Mouse (Mus musculus) gastrocnemius, postnatal 36 days (tissue): ENCODE measurements around the gene Mtfr1l. TPM values are rescaled to one million over a fixed set of nuclear protein-coding genes. Genes with fewer than 3 reads are reported as not detected.
"Not testable (repeated sequence)": the region's sequence is repeated elsewhere in the genome, so short reads cannot be mapped to it uniquely, and the experiment has no call there.

ENCODE experiments used
- DNase-seq, 2 experiments: peaks; one replicate each; pipeline ENCODE4 v3.0.0; 2022
- intact Hi-C: fragments of 180-260 bp; cut with DNase I; formaldehyde crosslinking; loops from one replicate; pipeline ENCODE4 v1.15.1; 2025
- total RNA-seq, 2 experiments: library from RNA; stranded (reverse); gene quantifications; 2 replicates each; pipeline ENCODE4 v1.2.3; 2021

The Mtfr1l gene
- total RNA-seq, 2 experiments from 2014 or later: 124 to 130 TPM

GRCm38 (mm10) chr4:134523447-134523846 is 11.7 kb downstream of the Mtfr1l start:
- intact Hi-C loops: no loop called here
- no peak for DNase-seq

DNA sequence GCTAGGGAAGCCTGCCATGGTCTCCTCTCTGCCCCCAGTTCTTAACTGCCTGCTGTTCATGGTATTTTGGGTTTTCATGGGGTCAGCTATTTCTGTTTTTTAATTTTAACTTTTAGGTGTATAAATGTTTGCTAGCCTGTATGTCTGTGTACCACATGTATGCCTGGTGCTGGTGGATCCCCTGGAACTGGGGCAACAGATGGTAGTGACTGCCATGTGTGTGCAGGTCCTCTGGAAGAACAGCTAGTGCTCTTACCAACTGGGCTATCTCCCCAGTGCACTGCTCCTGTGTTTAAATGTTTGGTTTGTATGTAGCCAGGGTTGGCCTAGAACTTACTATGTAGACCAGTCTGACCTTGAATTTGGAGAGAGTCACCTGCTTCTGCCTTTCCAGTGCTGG is 15.9 kb downstream of the Mtfr1l start:
- DNase-seq: no peak
- intact Hi-C loops: no loop called here

DNA sequence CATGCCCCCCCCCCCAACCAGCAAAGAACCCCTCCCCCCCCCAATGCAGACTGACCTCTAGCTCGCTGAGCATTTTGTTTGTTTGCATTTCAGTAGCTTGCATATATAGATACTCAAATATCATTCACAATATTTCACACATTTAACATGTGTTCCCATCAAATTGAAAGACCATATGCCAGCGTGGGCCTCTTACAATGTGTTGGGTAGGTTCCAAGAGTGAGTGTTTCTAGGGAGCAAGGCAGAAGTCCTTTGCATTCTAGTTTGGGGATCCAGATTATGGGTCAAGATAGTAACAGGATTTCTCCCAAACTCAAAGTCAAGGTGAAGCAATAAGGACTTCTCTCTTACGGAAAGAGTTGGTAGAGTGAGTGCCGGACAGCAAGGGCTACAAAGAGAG is 16.6 kb downstream of the Mtfr1l start:
- no peak for DNase-seq
- intact Hi-C loops: no loop called here

- intact Hi-C loops: no loop called here
- no peak for DNase-seq
Observed at GRCm38 (mm10) chr4:134517719-134518118, 17.5 kb downstream of the Mtfr1l start.

GRCm38 (mm10) chr4:134516981-134517380 is 18.2 kb downstream of the Mtfr1l start:
- peak in 1 of 2 experiments; percentile 30 for DNase-seq
- intact Hi-C loops: no loop called here

- intact Hi-C loops: no loop called here
- no peak for DNase-seq
Observed at GRCm38 (mm10) chr4:134515614-134516013, 19.6 kb downstream of the Mtfr1l start.

GRCm38 (mm10) chr4:134514309-134514930 is 20.8 kb downstream of the Mtfr1l start:
- intact Hi-C loops: no loop called here
- no peak for DNase-seq

DNA sequence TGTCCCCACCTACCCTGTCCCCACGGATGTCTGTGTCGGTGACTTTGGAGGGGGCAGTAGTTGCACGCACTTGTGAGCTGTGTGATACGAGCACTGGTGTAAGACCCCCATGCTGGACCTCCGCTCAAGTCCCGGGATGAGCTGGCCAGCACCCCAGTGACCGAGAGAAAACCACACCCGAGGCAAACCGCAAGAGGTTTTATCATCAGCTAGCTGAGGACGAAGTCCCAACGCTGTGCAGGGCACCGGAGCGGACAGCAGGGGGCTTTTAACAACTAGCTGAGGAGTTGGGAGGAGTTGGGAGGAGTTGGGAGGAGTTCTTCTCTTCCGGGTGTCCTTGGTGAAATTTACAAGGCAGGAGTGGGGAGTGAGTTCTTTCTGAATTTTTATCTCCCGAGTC is 22.4 kb downstream of the Mtfr1l start:
- intact Hi-C loops: no loop called here

GRCm38 (mm10) chr4:134511730-134512129 is 23.5 kb downstream of the Mtfr1l start:
- no peak for DNase-seq
- intact Hi-C loops: no loop called here

More for the DNA sequence above, 22.4 kb downstream of the Mtfr1l start:
- DNase-seq: peak; percentile 47 to 73

GRCm38 (mm10) chr4:134510845-134511411 is 24.3 kb downstream of the Mtfr1l start, which contains the start of gene Aunip:
TSS of gene Aunip (plus strand) at chr4:134510999.
- peak; percentile 82 to 90 for DNase-seq
- intact Hi-C loops: no loop called here

GRCm38 (mm10) chr4:134510396-134510795 is 24.8 kb downstream of the Mtfr1l start:
- intact Hi-C loops: no loop called here
- DNase-seq: no peak

DNA sequence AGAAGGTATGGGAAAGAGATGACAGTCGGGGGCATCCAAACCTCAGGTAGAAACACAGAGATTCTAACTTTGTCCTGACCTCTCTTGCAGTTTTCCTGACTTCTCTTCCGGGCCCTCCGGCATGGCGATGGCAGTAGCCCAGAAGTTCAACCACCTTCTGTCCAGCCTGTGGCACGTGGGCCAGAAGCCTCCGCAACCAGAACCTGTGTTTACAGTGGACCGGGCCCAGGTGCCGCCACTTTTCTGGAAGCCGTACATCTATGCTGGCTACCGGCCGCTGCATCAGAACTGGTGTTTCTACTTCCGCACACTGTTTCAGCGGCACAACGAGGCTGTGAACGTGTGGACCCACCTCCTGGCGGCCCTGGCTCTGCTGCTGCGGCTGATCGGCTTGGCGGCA is 28.5 kb downstream of the Mtfr1l start:
- intact Hi-C loops: no loop called here
- no peak for DNase-seq

DNA sequence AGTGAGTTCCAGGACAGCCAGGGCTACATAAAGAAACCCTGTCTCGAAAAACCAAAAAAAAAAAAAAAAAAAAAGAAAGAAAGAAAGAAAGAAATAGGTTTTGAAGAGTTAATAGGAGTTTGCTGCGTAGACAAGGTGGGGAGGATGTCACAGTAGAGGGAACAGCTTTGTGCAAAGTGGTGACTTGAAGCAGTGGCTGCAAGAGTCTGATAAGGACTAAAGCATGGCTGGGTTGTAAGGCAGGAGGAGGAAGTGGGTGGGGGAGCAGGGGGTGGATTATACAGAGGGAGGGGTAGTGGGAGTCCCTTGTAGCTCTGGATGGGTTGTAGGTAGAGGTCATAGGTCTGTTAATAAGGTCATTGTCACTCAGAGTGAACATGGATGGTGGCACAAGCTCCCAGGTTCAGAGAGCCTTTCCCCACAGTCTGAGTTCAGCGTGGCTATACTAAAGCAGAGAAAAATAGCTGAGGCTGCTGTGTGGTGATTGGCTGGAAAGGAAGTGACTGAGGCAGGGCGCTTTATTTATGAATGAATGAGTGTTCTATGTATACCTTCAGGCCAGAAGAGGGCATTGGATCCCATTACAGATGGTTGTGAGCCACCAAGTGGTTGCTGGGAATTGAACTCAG is 29.1 kb downstream of the Mtfr1l start:
- no peak for DNase-seq
- intact Hi-C loops: no loop called here

DNA sequence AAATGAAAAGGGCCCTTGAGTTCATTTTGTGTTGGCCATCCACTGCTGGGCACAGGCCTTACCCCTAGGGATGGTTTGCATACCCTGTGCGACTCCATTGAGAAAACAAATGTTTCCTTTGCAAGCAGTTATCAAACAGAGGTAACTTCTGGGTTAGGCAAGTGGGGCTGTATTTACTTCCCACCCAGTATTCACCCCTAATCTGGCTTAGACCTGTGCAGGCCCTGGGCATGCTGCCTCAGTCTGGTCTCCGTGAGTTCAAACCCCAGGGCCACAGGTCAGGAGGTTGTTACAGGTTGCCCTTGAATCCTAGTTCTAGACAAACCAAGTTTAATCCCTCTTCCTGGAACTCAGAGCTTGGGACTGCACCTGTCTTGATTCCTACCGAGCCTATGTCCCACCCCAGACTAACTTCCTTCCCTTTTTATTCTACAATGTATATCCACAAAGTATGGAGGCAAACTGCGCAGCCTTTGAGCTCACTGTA is 29.8 kb downstream of the Mtfr1l start:
- no peak for DNase-seq
- intact Hi-C loops: no loop called here

GRCm38 (mm10) chr4:134503686-134504357 is 31.4 kb downstream of the Mtfr1l start:
- DNase-seq: no peak
- intact Hi-C loops: no loop called here

DNA sequence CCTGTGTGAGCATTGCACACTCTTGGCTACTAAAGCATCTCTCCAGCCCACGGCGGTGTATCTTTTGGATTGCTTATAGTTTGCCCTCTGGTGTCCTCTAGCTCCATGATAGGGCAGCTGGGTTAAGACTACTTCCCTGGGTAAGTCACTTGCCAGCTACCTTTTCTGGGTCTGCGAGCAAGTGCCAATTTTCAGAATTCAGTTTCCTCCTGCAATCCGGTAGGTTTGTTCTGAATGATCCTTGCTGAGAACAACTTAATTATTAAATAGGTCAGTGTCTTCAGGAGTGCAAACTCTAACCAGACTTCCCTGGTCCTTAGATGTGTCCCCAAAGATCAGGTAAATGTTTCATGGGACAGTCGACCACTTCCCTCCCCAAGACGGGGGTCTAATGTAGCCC is 34.1 kb downstream of the Mtfr1l start:
- no peak for DNase-seq
- intact Hi-C loops: no loop called here

DNA sequence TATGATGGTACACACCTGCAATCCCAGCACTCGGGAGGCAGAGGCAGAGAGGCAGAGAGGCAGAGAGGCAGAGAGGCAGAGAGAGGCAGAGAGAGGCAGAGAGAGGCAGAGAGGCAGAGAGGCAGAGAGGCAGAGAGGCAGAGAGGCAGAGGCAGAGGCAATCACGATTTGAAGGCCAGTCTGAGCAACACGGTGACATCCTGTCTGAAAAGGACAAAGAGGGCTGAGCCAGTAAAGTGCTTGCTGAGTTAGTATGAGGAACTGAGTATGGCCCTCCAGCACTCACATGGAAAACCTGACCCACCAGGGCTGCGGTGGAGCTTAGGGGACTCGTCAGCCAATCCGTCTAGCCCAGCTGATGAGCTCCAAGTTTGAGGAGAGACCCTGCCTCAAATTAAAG is 36.2 kb downstream of the Mtfr1l start:
- intact Hi-C loops, DNase-seq: not testable (repeated sequence)

- DNase-seq: no peak
- intact Hi-C loops: no loop called here
Observed at GRCm38 (mm10) chr4:134497986-134498731, 37.0 kb downstream of the Mtfr1l start.

DNA sequence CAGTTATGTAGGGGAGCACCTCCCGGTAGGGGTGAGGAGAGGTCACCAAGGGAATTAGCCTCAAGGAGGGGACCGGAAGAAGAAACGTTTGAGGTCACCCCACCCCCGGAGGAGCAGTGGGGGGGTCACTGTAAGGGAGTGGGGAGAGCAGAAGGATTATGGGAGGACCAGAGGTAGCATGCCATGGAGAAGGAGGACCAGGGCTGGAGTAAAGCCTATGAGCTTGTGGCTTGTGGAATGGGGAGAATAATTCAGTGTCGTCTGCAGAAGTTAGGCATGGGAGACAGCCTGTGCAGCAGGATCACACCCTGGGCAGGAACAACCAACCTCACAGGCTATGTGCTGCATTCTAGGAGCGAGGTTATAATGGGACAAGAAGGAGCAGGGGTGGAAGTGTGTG is 38.0 kb downstream of the Mtfr1l start:
- intact Hi-C loops: no loop called here
- DNase-seq: no peak

DNA sequence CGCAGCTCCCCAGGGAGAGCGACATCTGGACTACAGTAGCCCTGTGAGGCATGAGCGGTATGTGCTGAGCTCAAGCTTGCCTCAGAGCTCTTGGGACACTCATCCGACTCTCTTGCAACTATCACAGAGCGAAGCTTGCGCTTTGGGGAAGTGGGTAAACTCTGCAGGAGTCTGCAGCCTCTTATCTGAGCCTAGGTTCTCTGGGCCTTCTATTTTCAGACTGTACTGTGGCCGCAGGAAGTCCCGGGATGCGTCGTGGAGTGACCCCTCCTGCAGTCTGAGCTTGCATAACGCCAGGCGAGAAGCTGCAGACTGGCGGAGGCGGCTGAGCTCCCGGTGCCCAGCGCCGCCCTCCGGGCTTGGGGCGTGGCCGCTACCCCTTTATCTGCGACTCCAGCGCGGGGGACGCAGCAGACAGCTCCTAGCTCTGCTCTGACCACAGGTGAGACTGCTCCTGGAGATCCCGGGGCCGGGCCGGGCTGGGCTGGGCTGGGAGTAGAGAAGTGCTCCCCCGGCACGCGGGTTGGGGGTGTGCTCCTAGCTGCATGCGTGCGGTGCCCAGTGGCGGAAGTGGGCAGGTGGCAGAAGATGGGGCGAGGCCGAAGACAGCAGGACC is 38.5 kb downstream of the Mtfr1l start, which contains the start of gene Paqr7:
Paqr7 (plus strand) TSS at position 103 of the 616 bp plus-strand sequence.
- peak; percentile 64 to 70 for DNase-seq
- intact Hi-C loops: no loop called here
